Mouse (Mus musculus) hindbrain, embryonic 12.5 days (tissue): ENCODE data around the gene 1700017B05Rik. TPM values are rescaled to one million over a fixed set of nuclear protein-coding genes. Genes with fewer than 3 reads are reported as not detected.

ENCODE experiments used
- ATAC-seq: fragments of 200-750 bp; cut with Nextera tagmentation; 2 replicates; pipeline ENCODE4 v1.8.0; 2017; ENCODE audit warnings: moderate TSS enrichment; ENCODE audit not compliant: low FRiP score
- H3K27ac ChIP-seq: fragments of 300-500 bp; sonication (generic); 2 replicates; pipeline ENCODE4 v1.5.1; 2016; ENCODE audit warnings: mild to moderate bottlenecking
- H3K27me3 ChIP-seq: fragments of 300-500 bp; sonication (generic); 2 replicates; pipeline ENCODE4 v1.6.1; 2016; ENCODE audit warnings: mild to moderate bottlenecking
- H3K36me3 ChIP-seq: fragments of 300-500 bp; sonication (generic); 2 replicates; pipeline ENCODE4 v1.6.1; 2016; ENCODE audit warnings: mild to moderate bottlenecking
- H3K4me1 ChIP-seq: fragments of 300-500 bp; sonication (generic); 2 replicates; pipeline ENCODE4 v1.6.1; 2016
- H3K4me2 ChIP-seq: fragments of 300-500 bp; sonication (generic); replicated peaks from 2 replicates; pipeline ENCODE4 v1.6.1; 2016; ENCODE audit warnings: mild to moderate bottlenecking
- H3K4me3 ChIP-seq: fragments of 300-500 bp; sonication (generic); 2 replicates; pipeline ENCODE4 v1.5.1; 2016; ENCODE audit warnings: mild to moderate bottlenecking
- H3K9ac ChIP-seq: fragments of 300-500 bp; sonication (generic); 2 replicates; pipeline ENCODE4 v1.6.1; 2016; ENCODE audit warnings: mild to moderate bottlenecking, moderate library complexity
- H3K9me3 ChIP-seq: fragments of 300-500 bp; sonication (generic); replicated peaks from 2 replicates; pipeline ENCODE4 v1.6.1; 2016; ENCODE audit warnings: mild to moderate bottlenecking
- WGBS: fragments of 180-500 bp; shearing (Covaris S2); methylation state at CpG from one replicate; pipeline ENCODE4 v1.1.7; 2016; 5-methylcytosine and 5-hydroxymethylcytosine counted together
- polyA plus RNA-seq: library from polyadenylated mRNA; unstranded; fragments of >200 nt; fragmentation: Nextera tagmentation; extraction: Ambion mirVana; gene quantifications from 2 replicates; pipeline ENCODE4 v1.2.1, GENCODE M21; 2016

1700017B05Rik gene
- polyA plus RNA-seq, 1 experiment from 2014 or later, result 8.1 TPM

DNA sequence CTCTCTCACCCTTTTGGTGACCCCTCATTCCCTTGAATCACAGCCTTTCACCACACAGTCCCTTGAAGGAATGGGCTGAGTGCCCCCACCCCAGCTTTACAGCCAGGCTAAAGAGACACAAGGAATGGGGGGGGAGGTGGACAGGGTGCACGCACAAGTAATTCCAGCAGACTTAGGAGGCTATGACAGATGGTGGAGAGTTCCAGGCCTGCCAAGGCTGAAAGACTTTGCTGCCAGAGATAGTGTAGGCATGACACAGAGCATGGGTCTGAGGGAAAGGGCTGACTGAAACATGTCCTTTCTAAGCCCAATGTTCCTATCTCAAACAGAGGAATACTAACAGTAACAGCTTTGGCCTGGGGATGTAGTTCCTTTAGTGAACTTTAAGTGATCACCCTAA, 8.7 kb upstream of the 1700017B05Rik start:
- no peak overlapping the region for H3K27ac ChIP-seq
- peaks cover 3% of the 10 kb centered on the region for H3K27me3 ChIP-seq
- WGBS, result 52% methylated on average over 1 of the region's 1 CpGs
- H3K9ac ChIP-seq, result no peak overlapping the region
- H3K4me2 ChIP-seq, result no peak overlapping the region
- H3K4me1 ChIP-seq, result peaks cover 31% of the 10 kb centered on the region
- no peaks in the 10 kb centered on the region for H3K36me3 ChIP-seq
- no peak for ATAC-seq
- H3K9me3 ChIP-seq, result no peaks in the 10 kb centered on the region
- no peak overlapping the region for H3K4me3 ChIP-seq

DNA sequence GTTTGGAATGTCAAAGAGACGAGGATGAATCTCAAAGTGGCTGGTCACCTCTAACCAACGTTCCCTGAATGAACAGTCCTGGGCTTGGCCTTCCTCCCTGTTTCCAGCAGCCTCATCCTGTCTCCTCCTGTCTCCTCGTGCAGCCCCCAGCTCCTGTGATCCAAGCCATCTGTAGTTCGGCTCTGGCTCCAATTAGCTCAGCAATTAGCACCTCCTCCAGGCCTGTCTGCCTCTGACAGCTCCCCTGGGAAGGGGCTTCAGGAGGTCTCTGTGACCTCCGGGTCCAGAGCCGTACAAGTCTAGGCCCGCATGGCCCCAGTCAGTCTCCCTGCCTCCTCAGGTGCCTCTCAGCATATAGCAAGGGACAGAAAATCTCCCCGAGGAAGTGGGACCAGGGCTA, 8.0 kb upstream of the 1700017B05Rik start:
- no peak overlapping the region for H3K4me3 ChIP-seq
- ATAC-seq, result peak; percentile 33; the same call in 1 of the 2 replicates
- no peak overlapping the region for H3K9ac ChIP-seq
- peaks cover 9% of the 10 kb centered on the region for H3K27me3 ChIP-seq
- no peak overlapping the region for H3K4me2 ChIP-seq
- H3K27ac ChIP-seq, result 0 out of 2 replicates have a peak overlapping the region, but pooled peaks have one; percentile 4
- no peaks in the 10 kb centered on the region for H3K9me3 ChIP-seq
- no peaks in the 10 kb centered on the region for H3K36me3 ChIP-seq
- H3K4me1 ChIP-seq, result peaks cover 34% of the 10 kb centered on the region
- 40% methylated on average over 8 of the region's 8 CpGs for WGBS

GRCm38 (mm10) chr9:57269384-57269783, 7.0 kb upstream of the 1700017B05Rik start:
- Histone ChIP-seq H3K4me3 (no peak overlapping the region), H3K36me3 (no peaks in the 10 kb centered on the region), H3K27me3 (peaks cover 15% of the 10 kb centered on the region), H3K4me1 (peaks cover 40% of the 10 kb centered on the region), H3K9ac (no peak overlapping the region), H3K4me2 (no peak overlapping the region), H3K9me3 (no peaks in the 10 kb centered on the region), H3K27ac (no peak overlapping the region)
- WGBS, result 68% methylated on average over 1 of the region's 1 CpGs
- no peak for ATAC-seq

DNA sequence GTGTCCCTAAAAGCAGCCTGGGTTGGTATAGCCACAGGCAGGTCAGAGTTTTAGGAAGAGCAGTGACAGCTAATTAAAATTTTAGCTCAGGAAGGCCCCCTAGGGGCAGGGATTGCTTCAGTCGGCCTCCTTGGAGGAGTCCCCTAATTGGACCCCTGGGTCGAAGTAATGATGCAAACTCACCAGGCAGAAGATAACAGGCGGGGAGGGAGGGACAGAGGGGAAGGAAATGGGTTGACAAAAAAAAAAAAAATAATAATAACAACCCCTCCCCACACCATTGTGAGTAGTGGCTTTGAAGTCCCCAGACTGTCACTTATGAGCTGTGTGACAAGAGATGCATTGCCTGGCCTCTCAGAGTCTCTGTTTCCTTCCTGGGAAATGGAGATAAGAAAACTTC, 6.2 kb upstream of the 1700017B05Rik start:
- ATAC-seq, result no peak
- no peak overlapping the region for H3K27ac ChIP-seq
- no peak overlapping the region for H3K9ac ChIP-seq
- H3K27me3 ChIP-seq, result peaks cover 21% of the 10 kb centered on the region
- no peaks in the 10 kb centered on the region for H3K9me3 ChIP-seq
- H3K36me3 ChIP-seq, result no peaks in the 10 kb centered on the region
- no peak overlapping the region for H3K4me3 ChIP-seq
- WGBS, result 4% methylated on average over 3 of the region's 3 CpGs
- no peak overlapping the region for H3K4me2 ChIP-seq
- peaks cover 40% of the 10 kb centered on the region for H3K4me1 ChIP-seq

DNA sequence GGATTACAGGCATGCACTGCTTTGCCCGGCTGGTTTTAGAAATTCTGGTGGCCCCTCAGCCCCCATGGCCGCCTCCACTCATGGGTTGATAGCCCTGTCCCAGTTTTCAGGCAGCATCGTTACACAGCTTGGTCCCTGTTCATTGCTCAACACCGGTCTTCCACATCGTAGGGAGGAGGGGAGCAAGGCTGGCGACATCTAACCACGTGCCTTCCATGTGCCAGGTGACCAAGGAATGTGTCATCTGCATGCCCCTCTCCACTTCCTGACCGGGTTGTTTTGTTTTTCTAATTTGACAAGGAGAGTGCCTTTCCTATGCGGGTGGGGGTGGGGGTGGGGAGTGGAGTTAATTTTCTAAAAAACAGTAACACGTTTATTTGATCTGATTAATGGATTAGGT, 5.7 kb upstream of the 1700017B05Rik start:
- whole genome bisulfite sequencing, result 31% methylated on average over 10 of the region's 10 CpGs
- no peaks in the 10 kb centered on the region for H3K36me3 ChIP-seq
- no peak overlapping the region for H3K9ac ChIP-seq
- H3K27ac ChIP-seq, result no peak overlapping the region; the same call in 1 of the 2 replicates
- no peak for ATAC-seq
- H3K27me3 ChIP-seq, result peaks cover 26% of the 10 kb centered on the region
- no peak overlapping the region for H3K4me2 ChIP-seq
- H3K4me1 ChIP-seq, result peaks cover 40% of the 10 kb centered on the region
- H3K9me3 ChIP-seq, result no peaks in the 10 kb centered on the region
- H3K4me3 ChIP-seq, result no peak overlapping the region

DNA sequence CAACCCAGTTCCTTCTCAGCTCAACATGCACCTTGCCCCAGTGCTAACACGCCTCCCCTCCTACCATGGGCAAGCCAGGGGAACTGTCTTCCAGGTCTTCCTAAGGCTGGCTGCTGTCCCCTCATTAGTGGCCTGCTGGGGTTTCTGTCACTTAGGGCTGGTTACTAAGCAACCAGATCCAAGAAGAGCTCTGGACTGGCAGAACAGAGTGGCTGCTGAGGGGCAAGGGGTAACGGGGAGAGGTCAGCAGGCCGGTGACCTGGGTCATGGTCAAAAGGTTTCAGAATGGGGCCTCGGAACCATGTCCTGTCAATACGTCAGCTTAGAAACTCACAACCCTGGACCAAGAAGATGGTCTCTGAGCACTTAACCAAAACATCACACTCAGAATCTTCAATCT, 5.0 kb upstream of the 1700017B05Rik start:
- 6% methylated on average over 5 of the region's 5 CpGs for whole genome bisulfite sequencing
- Histone ChIP-seq H3K9me3 (no peaks in the 10 kb centered on the region), H3K4me3 (no peak overlapping the region), H3K27ac (no peak overlapping the region), H3K4me2 (no peak overlapping the region), H3K9ac (no peak overlapping the region), H3K36me3 (no peaks in the 10 kb centered on the region), H3K4me1 (peaks cover 43% of the 10 kb centered on the region), H3K27me3 (peaks cover 28% of the 10 kb centered on the region)
- ATAC-seq, result no peak

DNA sequence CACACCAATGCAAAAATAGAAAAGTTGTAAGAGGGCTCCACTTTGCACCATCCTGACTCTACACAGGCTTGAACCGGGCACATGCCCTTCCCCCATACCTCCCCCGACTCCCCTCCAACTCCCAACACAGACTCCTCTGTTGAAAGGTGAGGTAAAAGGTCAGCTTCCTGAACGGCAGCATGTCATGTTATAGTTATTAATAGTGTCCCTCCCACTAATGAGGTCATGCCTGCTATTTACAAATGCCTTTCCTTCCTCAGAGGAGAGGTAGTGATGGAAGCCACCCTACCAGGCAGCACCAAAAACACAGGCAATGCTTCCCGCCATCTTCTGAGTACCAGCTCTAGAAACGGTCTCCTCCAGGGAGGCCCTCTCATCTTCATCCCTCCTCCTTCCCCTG, 2.7 kb upstream of the 1700017B05Rik start:
- Histone ChIP-seq H3K4me1 (peaks cover 50% of the 10 kb centered on the region), H3K4me2 (no peak overlapping the region), H3K27me3 (peaks cover 41% of the 10 kb centered on the region), H3K9me3 (no peaks in the 10 kb centered on the region), H3K9ac (no peak overlapping the region), H3K27ac (no peak overlapping the region), H3K36me3 (no peaks in the 10 kb centered on the region), H3K4me3 (no peak overlapping the region)
- no peak for ATAC-seq
- WGBS, result 31% methylated on average over 5 of the region's 5 CpGs

DNA sequence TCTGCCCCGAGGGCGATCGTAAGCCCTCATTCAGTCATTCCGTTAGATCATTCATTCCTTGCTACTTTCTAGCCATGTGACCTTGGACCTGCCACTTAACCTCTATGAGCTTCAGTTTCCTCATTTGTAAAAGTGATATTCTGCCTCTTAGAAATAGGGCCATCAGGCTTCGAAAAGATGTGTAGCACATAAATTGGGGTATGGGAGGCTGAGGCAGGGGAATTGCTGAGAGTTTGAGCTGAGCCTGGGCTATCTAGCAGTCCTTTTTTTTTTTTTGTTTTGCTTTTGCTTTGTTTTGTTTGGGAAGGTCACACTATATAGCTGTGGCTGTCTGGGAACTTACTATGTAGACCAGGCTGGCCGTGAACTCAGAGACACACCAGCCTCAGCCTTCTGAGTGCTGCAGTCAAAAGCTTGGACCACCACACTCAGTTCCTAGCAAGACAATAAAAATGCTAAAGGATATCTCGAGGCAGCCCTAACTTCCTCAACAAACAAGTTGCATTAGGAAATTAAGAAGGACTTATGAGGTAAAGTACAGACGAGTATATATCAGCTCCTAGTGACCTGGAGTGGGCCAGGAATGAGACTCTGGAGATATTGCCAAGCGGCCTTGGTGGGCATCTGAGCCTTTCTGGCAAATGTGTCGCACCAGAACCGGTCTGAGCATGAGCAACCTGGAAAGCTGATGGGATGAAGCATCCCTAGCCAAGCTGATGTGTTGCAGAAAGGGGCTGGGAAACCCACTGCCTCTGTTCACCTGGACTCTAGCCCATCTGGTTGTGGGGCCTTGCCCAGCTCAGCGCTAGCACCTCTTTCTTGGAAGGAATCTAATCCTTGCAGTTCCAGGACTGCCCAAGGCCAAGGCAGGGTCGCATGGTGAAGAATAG, 628 bp upstream of the 1700017B05Rik start:
- Histone ChIP-seq H3K4me1 (peaks cover 39% of the 10 kb centered on the region), H3K27ac (no peak overlapping the region), H3K36me3 (0 out of 2 replicates have a peak, but pooled peaks cover 1% of the 10 kb centered on the region), H3K4me2 (peak overlapping the region; percentile 91), H3K27me3 (peaks cover 41% of the 10 kb centered on the region), H3K9me3 (no peaks in the 10 kb centered on the region), H3K9ac (peak overlapping the region; percentile 77), H3K4me3 (peak overlapping the region; percentile 67)
- no peak for ATAC-seq
- 51% methylated on average over 13 of the region's 13 CpGs for WGBS

GRCm38 (mm10) chr9:57261516-57261912, 898 bp downstream of the 1700017B05Rik start:
- peak overlapping the region; percentile 77 for H3K9ac ChIP-seq
- no peak overlapping the region for H3K27ac ChIP-seq
- 0 out of 2 replicates have a peak, but pooled peaks have one; percentile 22 for ATAC-seq
- H3K4me1 ChIP-seq, result peaks cover 30% of the 10 kb centered on the region
- under 1% methylated on average over 26 of the region's 26 CpGs for WGBS
- H3K36me3 ChIP-seq, result peaks cover 14% of the 10 kb centered on the region
- peak overlapping the region; percentile 91 for H3K4me2 ChIP-seq
- no peaks in the 10 kb centered on the region for H3K9me3 ChIP-seq
- H3K4me3 ChIP-seq, result peak overlapping the region; percentile 67
- peaks cover 38% of the 10 kb centered on the region for H3K27me3 ChIP-seq

DNA sequence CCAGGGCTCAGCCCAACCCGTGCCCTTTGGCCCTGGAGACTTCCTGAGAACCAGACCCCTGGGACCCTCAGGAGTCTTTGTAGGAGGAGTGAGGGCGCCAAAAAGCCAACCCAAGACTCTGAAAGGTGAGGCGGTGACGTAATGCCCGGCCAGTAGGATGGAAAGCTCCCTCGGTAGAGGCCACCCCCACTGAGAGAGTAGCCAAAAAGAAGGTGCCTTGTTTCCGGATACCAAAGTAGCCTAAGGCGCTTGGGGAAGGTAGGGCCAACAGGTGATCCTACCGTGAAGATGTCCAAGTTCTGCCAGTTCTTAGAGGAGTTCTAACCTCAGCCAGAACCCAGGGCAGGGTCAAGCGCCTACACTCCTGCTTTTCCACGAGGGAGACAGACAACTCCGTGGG, 1.5 kb downstream of the 1700017B05Rik start:
- peak overlapping the region; percentile 91 for H3K4me2 ChIP-seq
- ATAC-seq, result no peak
- peaks cover 36% of the 10 kb centered on the region for H3K27me3 ChIP-seq
- no peaks in the 10 kb centered on the region for H3K9me3 ChIP-seq
- no peak overlapping the region for H3K27ac ChIP-seq
- H3K36me3 ChIP-seq, result peaks cover 19% of the 10 kb centered on the region
- peaks cover 26% of the 10 kb centered on the region for H3K4me1 ChIP-seq
- no peak overlapping the region for H3K9ac ChIP-seq
- WGBS, result 28% methylated on average over 12 of the region's 12 CpGs
- H3K4me3 ChIP-seq, result peak overlapping the region; percentile 67

DNA sequence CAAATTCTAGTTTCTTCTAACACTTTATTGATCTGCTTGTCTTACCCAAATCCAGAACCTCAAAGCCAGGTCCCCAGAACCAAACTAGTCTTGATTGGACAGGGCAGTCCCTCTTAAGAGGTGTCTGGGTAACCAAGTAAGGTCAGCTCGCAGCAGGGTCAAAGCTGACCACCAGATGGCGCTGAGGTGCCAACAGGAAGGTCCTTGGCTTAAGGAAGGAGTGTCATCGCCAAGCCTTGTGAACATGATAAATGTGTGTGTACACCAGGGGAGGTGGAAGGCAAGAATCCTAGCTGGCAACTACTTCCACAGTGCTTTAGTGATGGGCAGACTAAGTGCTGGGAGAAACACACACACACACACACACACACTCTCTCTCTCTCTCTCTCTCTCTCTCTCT, 2.7 kb downstream of the 1700017B05Rik start:
- Histone ChIP-seq H3K27ac (no peak overlapping the region), H3K4me1 (peaks cover 19% of the 10 kb centered on the region), H3K4me2 (no peak overlapping the region), H3K27me3 (peaks cover 28% of the 10 kb centered on the region), H3K36me3 (peaks cover 19% of the 10 kb centered on the region), H3K4me3 (no peak overlapping the region), H3K9ac (no peak overlapping the region), H3K9me3 (no peaks in the 10 kb centered on the region)
- ATAC-seq, result no peak
- 4% methylated on average over 3 of the region's 3 CpGs for whole genome bisulfite sequencing

- Histone ChIP-seq H3K4me3 (no peak overlapping the region), H3K4me1 (peaks cover 17% of the 10 kb centered on the region), H3K4me2 (no peak overlapping the region), H3K9me3 (no peaks in the 10 kb centered on the region), H3K36me3 (peaks cover 31% of the 10 kb centered on the region), H3K9ac (no peak overlapping the region), H3K27ac (no peak overlapping the region), H3K27me3 (peaks cover 12% of the 10 kb centered on the region)
- 95% methylated on average over 9 of the region's 9 CpGs for WGBS
- ATAC-seq, result no peak
Observed at GRCm38 (mm10) chr9:57257627-57258026, 4.8 kb downstream of the 1700017B05Rik start.

GRCm38 (mm10) chr9:57256861-57257260, 5.6 kb downstream of the 1700017B05Rik start:
- no peaks in the 10 kb centered on the region for H3K9me3 ChIP-seq
- peaks cover 12% of the 10 kb centered on the region for H3K4me1 ChIP-seq
- H3K4me2 ChIP-seq, result no peak overlapping the region
- H3K9ac ChIP-seq, result no peak overlapping the region
- peaks cover 12% of the 10 kb centered on the region for H3K27me3 ChIP-seq
- no peak overlapping the region for H3K27ac ChIP-seq
- 94% methylated on average over 11 of the region's 11 CpGs for WGBS
- H3K4me3 ChIP-seq, result no peak overlapping the region
- H3K36me3 ChIP-seq, result peaks cover 37% of the 10 kb centered on the region
- ATAC-seq, result no peak
